Mouse (Mus musculus): ENCODE results near the gene Mtmr1. TPM values are rescaled to one million over a fixed set of nuclear protein-coding genes. Genes with fewer than 3 reads are reported as not detected.
A peak's percentile ranks its signal among the peaks of the same experiment; 100 is the strongest.
"Not testable (repeated sequence)": the region's sequence is repeated elsewhere in the genome, so short reads cannot be mapped to it uniquely, and the experiment has no call there.

The Mtmr1 gene
- total RNA-seq (2021), result 10 to 100 TPM; 27.6 to 27.8 TPM

GRCm38 (mm10) chrX:71364554-71364991 is at the start of gene Mtmr1:
Gene Mtmr1 (plus strand): TSS chrX:71364760.
- peak; percentile 63 for DNase-seq (ENCODE audit: low spot score)
- intact Hi-C loops (cut with DNase I), result no loop called here

DNA sequence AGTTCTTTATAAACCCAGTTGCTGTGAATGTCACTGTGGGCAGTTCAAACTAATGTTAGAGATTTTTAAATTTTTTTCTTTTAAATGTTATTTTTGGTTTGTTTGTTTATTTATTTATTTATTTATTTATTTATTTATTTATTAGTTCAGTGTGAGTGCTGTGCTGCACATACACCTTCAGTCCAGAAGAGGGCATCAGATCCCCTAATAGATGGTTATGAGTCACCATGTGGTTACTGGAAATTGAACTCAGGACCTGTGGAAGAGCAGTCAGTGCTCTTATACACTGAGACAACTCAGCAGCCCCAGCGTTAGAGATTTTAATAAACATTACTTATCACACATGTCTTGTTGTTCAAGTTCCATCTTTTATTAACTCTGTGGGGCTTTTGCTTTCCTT is 12.5 kb upstream of the Mtmr1 start:
- no peak for DNase-seq (ENCODE audit: low spot score)
- intact Hi-C loops (cut with DNase I), result no loop called here

- no peak for DNase-seq (ENCODE audit: low spot score)
- intact Hi-C loops (cut with DNase I), result no loop called here
These were observed 9.2 kb upstream of the Mtmr1 start for GRCm38 (mm10) chrX:71355331-71355730.

- DNase-seq (ENCODE audit: low spot score); intact Hi-C loops (cut with DNase I): not testable (repeated sequence)
These were observed 2.8 kb upstream of the Mtmr1 start for GRCm38 (mm10) chrX:71361793-71362192.

- no peak for DNase-seq (ENCODE audit: low spot score)
These were observed 498 bp upstream of the Mtmr1 start for GRCm38 (mm10) chrX:71364062-71364461.

GRCm38 (mm10) chrX:71365011-71365410 is 451 bp downstream of the Mtmr1 start:
- intact Hi-C loops (cut with DNase I), result no loop called here
- DNase-seq (ENCODE audit: low spot score), result no peak

More at GRCm38 (mm10) chrX:71364062-71364461, 498 bp upstream of the Mtmr1 start:
- intact Hi-C loops (cut with DNase I), result no loop called here

DNA sequence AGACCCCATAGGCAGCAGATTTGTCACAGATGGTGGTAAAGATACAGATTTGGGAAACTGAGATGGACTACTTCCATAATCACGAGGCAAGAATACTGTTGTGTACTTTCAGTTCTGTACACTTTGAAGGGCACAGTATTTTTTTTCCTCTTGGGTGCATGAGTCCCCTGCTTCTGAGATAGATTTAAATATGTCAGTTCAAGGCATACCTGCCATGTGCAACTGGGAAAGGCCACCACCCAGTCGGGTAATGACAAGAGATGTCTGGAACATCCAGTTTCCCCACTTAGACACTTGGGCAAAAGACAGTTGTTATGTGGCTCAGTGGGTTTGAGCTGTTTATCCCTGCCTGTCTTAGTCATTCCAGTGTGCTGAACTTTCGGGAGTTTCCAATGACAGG is 950 bp downstream of the Mtmr1 start:
- intact Hi-C loops (cut with DNase I), result no loop called here
- DNase-seq (ENCODE audit: low spot score), result no peak

GRCm38 (mm10) chrX:71366973-71367372 is 2.4 kb downstream of the Mtmr1 start:
- DNase-seq (ENCODE audit: low spot score), result no peak
- intact Hi-C loops (cut with DNase I), result no loop called here

DNA sequence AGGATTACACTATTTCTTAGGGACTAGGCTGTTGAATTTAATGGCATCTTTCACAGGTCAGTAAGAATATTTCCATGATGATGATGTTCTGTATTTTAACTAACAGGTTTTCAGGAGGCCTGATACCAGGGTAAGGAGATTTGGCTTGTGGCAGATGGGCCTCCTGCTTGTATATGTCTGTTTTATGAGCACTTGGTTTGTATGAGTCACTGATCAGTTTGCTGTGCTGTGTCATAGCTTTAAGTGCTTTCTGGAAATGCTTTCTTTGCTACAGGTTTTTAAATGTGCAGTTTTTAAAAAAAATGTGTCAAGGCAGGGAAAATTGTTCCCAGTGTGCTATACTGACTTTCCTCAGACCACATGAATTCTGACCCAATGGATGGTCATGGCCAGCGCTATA is 12.2 kb downstream of the Mtmr1 start:
- no peak for DNase-seq (ENCODE audit: low spot score)
- intact Hi-C loops (cut with DNase I), result no loop called here

GRCm38 (mm10) chrX:71378435-71378834 is 13.9 kb downstream of the Mtmr1 start:
- intact Hi-C loops (cut with DNase I), result no loop called here

GRCm38 (mm10) chrX:71381571-71381970 is 17.0 kb downstream of the Mtmr1 start:
- intact Hi-C loops (cut with DNase I), result loop anchor here (5.0 kb wide), 1 partner anchor 799 kb away; no protein-coding TSS in a partner anchor
- no peak for DNase-seq (ENCODE audit: low spot score)

More at GRCm38 (mm10) chrX:71378435-71378834, 13.9 kb downstream of the Mtmr1 start:
- DNase-seq (ENCODE audit: low spot score), result no peak

DNA sequence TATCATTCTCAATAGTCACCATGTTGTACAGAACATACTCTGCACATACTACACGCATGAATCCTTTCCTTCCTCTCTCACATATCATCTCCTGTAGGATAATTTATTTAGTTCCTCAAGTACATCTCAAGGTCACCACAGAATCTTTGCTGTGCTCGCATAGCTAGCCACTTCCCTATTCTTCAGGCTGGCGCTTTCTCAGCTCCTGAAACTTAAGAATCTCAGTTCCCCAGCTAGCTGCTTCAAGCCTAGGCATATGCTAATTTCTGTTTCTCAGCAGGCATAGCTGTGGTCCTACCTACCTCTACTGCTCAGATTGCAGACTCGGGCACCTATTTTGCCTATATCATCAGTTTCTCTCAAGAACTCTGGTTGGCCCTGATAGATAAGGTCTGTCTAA is 31.8 kb downstream of the Mtmr1 start:
- DNase-seq (ENCODE audit: low spot score), result no peak
- intact Hi-C loops (cut with DNase I), result no loop called here

GRCm38 (mm10) chrX:71406290-71406689 is 41.7 kb downstream of the Mtmr1 start:
- intact Hi-C loops (cut with DNase I), result no loop called here
- DNase-seq (ENCODE audit: low spot score), result no peak

DNA sequence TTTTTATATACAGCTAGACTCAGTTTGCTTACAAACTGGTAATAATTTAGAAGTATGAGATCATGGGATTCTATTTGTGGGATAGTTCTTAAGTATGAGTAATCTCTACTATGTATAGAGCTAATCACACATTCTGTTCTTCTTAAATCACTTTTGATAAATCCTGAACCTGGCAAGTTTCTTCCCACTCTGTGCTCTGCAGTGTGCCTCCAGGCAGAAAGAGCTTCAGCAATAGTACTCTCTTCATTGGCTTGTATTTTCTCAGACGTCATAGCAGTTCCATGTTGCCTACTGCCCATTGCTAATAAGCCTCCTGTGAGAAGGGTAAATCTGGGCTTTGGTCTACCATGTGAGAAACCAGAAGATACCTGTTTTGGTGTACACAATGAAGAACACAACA is 43.8 kb downstream of the Mtmr1 start:
- no peak for DNase-seq (ENCODE audit: low spot score)
- intact Hi-C loops (cut with DNase I), result no loop called here

GRCm38 (mm10) chrX:71412776-71413175 is 48.2 kb downstream of the Mtmr1 start:
- intact Hi-C loops (cut with DNase I), result no loop called here
- no peak for DNase-seq (ENCODE audit: low spot score)

GRCm38 (mm10) chrX:71413616-71414015 is 49.1 kb downstream of the Mtmr1 start:
- DNase-seq (ENCODE audit: low spot score), result no peak
- intact Hi-C loops (cut with DNase I), result no loop called here

- no peak for DNase-seq (ENCODE audit: low spot score)
- intact Hi-C loops (cut with DNase I), result loop anchor here (5.0 kb wide), 2 partner anchors 132 to 202 kb away; partner anchors contain the start of gene Hmgb3
These were observed 60.3 kb downstream of the Mtmr1 start for GRCm38 (mm10) chrX:71424852-71425251.

GRCm38 (mm10) chrX:71425746-71426519 is 61.4 kb downstream of the Mtmr1 start:
- intact Hi-C loops (cut with DNase I), result loop anchor here (1.0 to 5.0 kb wide), 3 partner anchors 131 to 201 kb away; partner anchors contain the start of gene Hmgb3
- peak; percentile 20 for DNase-seq (ENCODE audit: low spot score)

- intact Hi-C loops (cut with DNase I), result loop anchor here (5.0 kb wide), 2 partner anchors 130 to 200 kb away; partner anchors contain the start of gene Hmgb3
- no peak for DNase-seq (ENCODE audit: low spot score)
These were observed 62.9 kb downstream of the Mtmr1 start for GRCm38 (mm10) chrX:71427491-71427890.

GRCm38 (mm10) chrX:71430900-71431299 is 66.3 kb downstream of the Mtmr1 start:
- no peak for DNase-seq (ENCODE audit: low spot score)
- intact Hi-C loops (cut with DNase I), result no loop called here

DNA sequence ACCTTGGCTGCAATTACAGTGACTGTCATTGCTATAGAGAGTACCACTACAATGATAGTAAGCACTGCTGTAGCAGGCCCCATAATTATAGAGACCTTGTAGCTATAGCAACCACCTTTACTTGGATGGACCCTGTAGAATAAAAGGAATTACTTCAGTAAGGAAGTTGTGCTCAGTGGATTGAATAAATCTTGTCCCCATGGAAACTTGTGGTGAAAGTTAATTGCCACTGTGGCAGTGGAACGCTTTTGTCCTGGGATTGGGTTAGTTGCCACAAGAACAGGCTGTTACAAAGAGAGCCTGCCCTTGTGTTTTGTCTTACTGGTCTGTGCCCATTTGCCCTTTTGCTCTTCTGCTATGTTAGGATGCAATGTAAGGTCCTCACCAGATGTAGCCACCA is 69.9 kb downstream of the Mtmr1 start:
- DNase-seq (ENCODE audit: low spot score), result no peak
- intact Hi-C loops (cut with DNase I), result no loop called here

DNA sequence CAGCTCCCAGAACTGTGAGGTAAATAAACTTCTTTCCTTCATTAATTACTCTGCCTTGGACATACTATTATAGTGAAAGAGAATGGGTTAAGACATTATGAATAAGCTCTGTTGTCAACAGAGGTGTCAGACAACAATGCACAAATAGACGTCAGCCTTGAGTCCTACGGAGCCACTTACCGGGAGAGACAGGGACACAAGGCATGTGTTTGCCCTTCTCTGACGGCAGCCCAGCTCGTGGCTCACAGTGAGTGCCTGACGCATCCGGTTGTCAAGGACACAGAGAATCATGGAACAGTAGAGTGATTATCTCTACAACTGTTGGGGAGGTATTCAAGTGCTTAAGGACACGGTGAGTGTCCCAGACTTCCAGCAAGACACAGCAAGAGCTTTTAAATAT is 70.3 kb downstream of the Mtmr1 start:
- intact Hi-C loops (cut with DNase I), result no loop called here
- no peak for DNase-seq (ENCODE audit: low spot score)

Data from heart, postnatal 25 days (tissue).